Mouse (Mus musculus) embryonic facial prominence, embryonic 14.5 days (tissue): Measurements from ENCODE around the gene Fbxo11. TPM values are rescaled to one million over a fixed set of nuclear protein-coding genes. Genes with fewer than 3 reads are reported as not detected.

Experiments used
- ATAC-seq: fragments of 200-750 bp; cut with Nextera tagmentation; 2 replicates; pipeline ENCODE4 v1.8.0; 2017; ENCODE audit warnings: low read depth, moderate number of reproducible peaks, moderate TSS enrichment
- DNase-seq: peaks from one replicate; pipeline ENCODE4 v3.0.0-alpha.2; 2015; ENCODE audit warnings: low spot score
- H3K27ac ChIP-seq: fragments of 300-500 bp; sonication (generic); replicated peaks from 2 replicates; pipeline ENCODE4 v1.5.1; 2014; ENCODE audit warnings: low read depth, mild to moderate bottlenecking, low read length, moderate library complexity
- H3K27me3 ChIP-seq: fragments of 300-500 bp; sonication (generic); replicated peaks from 2 replicates; pipeline ENCODE4 v1.6.1; 2014; ENCODE audit warnings: low read length; ENCODE audit not compliant: control insufficient read depth, insufficient read depth
- H3K36me3 ChIP-seq: fragments of 300-500 bp; sonication (generic); 2 replicates; pipeline ENCODE4 v1.6.1; 2014; ENCODE audit warnings: low read length, mixed read lengths; ENCODE audit not compliant: control insufficient read depth, insufficient read depth
- H3K4me1 ChIP-seq: fragments of 300-500 bp; sonication (generic); 2 replicates; pipeline ENCODE4 v1.6.1; 2014; ENCODE audit warnings: antibody characterized with exemption, low read length; ENCODE audit not compliant: control insufficient read depth, insufficient read depth
- H3K4me2 ChIP-seq: fragments of 300-500 bp; sonication (generic); 2 replicates; pipeline ENCODE4 v1.6.1; 2014; ENCODE audit warnings: low read depth, mild to moderate bottlenecking, low read length, moderate library complexity, mixed read lengths
- H3K4me3 ChIP-seq: fragments of 300-500 bp; sonication (generic); 2 replicates; pipeline ENCODE4 v1.5.1; 2014; ENCODE audit warnings: low read depth, mild to moderate bottlenecking, low read length
- H3K9ac ChIP-seq: fragments of 300-500 bp; sonication (generic); 2 replicates; pipeline ENCODE4 v1.6.1; 2014; ENCODE audit warnings: low read depth, mild to moderate bottlenecking, low read length, moderate library complexity, mixed read lengths
- H3K9me3 ChIP-seq: fragments of 300-500 bp; sonication (generic); 2 replicates; pipeline ENCODE4 v1.6.1; 2016; ENCODE audit warnings: low read length; ENCODE audit not compliant: control insufficient read depth
- WGBS: fragments of 180-500 bp; shearing (Covaris S2); extraction: QIAGEN DNeasy Blood & Tissue Kit; methylation state at CpG from one replicate; pipeline ENCODE4 v1.1.7; 2014; 5-methylcytosine and 5-hydroxymethylcytosine counted together
- polyA plus RNA-seq: library from polyadenylated mRNA; unstranded; fragments of >200 nt; fragmentation: Nextera tagmentation; extraction: Ambion mirVana; gene quantifications from 2 replicates; pipeline ENCODE4 v1.2.1, GENCODE M21; 2014

The Fbxo11 gene
- polyA plus RNA-seq, 1 experiment from 2014 or later = 25.0 TPM

DNA sequence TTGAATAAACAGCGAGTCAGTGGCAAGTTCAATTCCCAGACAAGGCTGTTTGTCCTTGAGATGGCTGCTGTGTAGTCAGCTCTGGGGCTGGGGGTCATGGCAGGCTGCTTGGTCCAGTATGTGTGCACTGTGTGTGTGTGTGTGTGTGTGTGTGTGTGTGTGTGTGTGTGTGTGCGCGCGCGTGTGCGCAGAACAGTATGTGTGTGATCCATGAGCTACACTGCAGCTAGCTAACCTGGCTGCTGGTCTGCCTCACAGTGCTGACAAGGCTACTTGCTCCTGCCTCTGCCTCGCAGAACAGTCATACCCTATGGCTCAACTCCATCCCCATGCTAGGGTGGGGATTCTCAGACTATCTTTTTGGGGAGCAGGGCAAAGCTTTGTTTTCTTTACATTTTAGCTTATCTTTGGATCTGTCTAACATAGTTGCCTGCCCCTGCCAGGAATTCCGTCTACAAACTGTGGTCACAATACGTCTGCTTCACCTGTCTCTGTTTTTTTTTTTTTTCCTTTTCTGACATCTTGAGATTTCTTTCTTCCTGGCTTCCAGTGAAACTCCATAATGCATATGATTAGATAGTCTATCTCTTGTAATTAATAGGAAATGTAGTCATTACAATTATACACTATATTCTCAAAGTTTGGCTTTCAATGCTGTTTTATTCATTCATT lies 33.2 kb upstream of the Fbxo11 start:
- Histone ChIP-seq H3K36me3 (no peaks in the 10 kb centered on the region), H3K27me3 (no peaks in the 10 kb centered on the region), H3K9ac (no peak overlapping the region), H3K27ac (no peak overlapping the region), H3K4me1 (no peaks in the 10 kb centered on the region), H3K4me3 (no peak overlapping the region), H3K9me3 (no peaks in the 10 kb centered on the region), H3K4me2 (no peak overlapping the region)
- ATAC-seq (no peak), DNase-seq (no peak)
- WGBS = 77% methylated on average over 9 of the region's 9 CpGs

DNA sequence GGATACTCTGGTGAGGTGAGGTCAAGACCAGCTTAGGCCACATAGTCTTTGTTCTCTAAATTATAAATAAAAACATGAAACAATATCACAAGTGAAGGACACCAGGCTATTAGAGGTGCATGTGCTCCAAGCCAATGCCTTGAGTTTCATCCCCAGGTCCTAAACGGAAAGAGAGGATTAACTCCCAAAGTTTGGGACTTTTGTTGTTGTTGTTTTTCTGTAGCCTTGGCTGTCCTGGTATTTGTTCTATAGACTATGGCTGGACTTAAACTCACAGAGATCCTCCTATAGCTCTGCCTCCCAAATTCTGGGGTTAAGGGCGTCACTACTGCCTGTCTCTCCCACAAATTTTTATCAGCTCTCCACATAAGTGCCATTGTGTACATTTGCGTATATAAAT lies 32.5 kb upstream of the Fbxo11 start:
- ATAC-seq (no peak), DNase-seq (no peak)
- H3K36me3 ChIP-seq = no peaks in the 10 kb centered on the region

DNA sequence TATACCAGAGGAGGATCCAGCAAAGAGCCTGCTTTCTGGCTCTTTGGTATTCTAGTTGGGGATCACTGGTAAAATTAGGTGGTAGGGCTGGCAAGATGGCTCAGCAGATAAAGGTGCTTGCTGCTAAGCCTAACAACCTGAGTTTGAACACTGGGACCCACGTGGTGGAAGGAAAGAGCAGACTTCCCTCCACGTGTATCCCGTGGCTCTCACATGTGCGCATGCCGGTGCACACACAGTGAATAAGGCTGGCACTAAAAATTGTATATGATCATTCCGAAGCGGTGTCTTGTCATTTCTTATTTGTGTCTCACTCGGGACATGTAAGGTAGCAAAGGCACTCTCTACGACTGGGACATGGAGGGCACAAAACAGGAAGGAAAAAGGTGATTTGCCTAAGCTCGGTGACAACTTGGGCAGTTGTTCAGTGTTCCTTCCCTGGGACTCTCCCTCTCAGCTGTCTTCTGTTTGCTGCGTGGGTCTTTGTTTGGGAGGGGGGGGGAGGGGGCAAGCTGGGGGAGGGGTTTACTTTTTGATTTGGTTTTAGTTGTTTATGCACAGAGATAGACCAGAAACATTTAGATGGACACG lies 31.8 kb upstream of the Fbxo11 start:
- H3K4me2 ChIP-seq = no peak overlapping the region
- H3K9ac ChIP-seq = no peak overlapping the region
- H3K9me3 ChIP-seq = no peaks in the 10 kb centered on the region
- no peaks in the 10 kb centered on the region for H3K27me3 ChIP-seq
- H3K36me3 ChIP-seq = no peaks in the 10 kb centered on the region
- DNase-seq = no peak
- no peak for ATAC-seq
- WGBS = 82% methylated on average over 12 of the region's 12 CpGs
- no peak overlapping the region for H3K27ac ChIP-seq
- H3K4me3 ChIP-seq = no peak overlapping the region
- no peaks in the 10 kb centered on the region for H3K4me1 ChIP-seq

More for the DNA sequence above, 32.5 kb upstream of the Fbxo11 start:
- Histone ChIP-seq H3K27me3 (no peaks in the 10 kb centered on the region), H3K27ac (no peak overlapping the region), H3K4me3 (no peak overlapping the region), H3K4me1 (no peaks in the 10 kb centered on the region), H3K9me3 (no peaks in the 10 kb centered on the region), H3K4me2 (no peak overlapping the region), H3K9ac (no peak overlapping the region)
- 94% methylated on average over 3 of the region's 3 CpGs for WGBS

DNA sequence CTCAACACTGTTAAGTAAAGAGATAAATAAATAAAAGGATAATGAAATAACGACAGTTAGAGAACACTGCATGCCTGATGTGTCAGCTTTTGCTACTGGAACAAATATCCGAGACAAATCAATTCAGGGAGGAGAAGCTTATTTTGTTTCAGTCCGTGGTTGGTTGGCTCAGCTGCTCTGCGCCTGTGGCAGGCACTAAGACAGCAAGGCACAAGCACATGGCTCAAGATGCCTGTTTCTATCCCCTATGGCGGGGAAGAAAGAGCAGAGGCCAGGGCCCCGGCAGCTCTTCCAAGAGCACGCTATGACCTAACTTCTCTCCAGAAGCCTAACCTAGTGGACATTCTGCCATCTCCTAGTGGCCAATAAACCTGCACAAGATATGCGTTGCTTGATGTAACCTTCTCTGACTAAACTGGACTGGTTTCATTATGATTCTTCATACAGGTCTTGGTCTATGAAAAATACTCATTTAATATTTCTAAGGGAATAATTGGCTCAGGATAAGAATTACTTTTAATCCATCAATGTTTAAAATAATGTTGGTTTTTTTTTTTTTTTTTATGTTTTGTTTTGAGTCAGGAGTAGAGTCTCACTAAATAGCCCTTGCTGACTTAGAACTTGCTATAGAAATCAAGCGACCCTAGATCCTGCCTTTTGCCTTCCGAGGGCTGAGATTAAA lies 30.6 kb upstream of the Fbxo11 start:
- no peak overlapping the region for H3K9ac ChIP-seq
- no peak overlapping the region for H3K4me2 ChIP-seq
- DNase-seq (peak; percentile 67), ATAC-seq (0 out of 2 replicates have a peak, but pooled peaks have one; percentile 37)
- 61% methylated on average over 10 of the region's 10 CpGs for WGBS
- no peaks in the 10 kb centered on the region for H3K36me3 ChIP-seq
- no peaks in the 10 kb centered on the region for H3K4me1 ChIP-seq
- H3K4me3 ChIP-seq = no peak overlapping the region
- no peak overlapping the region for H3K27ac ChIP-seq
- H3K27me3 ChIP-seq = no peaks in the 10 kb centered on the region
- H3K9me3 ChIP-seq = no peaks in the 10 kb centered on the region

DNA sequence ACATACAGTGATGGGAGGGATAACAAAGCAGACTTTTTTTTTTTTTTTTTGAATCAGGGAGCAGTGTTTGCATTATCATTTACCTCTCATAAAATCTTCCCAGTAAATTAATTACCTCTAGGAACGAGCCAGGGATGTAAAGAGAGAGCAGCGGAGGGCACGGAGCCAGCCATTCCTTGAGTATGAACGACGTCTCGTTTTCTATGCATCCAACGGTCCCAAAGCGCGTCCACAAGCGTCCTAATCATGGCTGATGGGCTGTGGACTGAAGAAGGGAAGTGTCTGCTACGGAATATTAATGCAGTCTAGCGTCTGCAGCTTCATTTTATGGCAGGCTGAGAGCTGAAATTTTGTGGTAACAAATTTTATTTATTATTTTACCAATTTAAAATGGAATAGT lies 29.2 kb upstream of the Fbxo11 start:
- Histone ChIP-seq H3K27me3 (no peaks in the 10 kb centered on the region), H3K9ac (no peak overlapping the region), H3K9me3 (no peaks in the 10 kb centered on the region), H3K4me1 (no peaks in the 10 kb centered on the region), H3K27ac (no peak overlapping the region), H3K4me3 (no peak overlapping the region), H3K36me3 (no peaks in the 10 kb centered on the region), H3K4me2 (no peak overlapping the region)
- DNase-seq (no peak), ATAC-seq (no peak)
- 68% methylated on average over 12 of the region's 12 CpGs for WGBS

DNA sequence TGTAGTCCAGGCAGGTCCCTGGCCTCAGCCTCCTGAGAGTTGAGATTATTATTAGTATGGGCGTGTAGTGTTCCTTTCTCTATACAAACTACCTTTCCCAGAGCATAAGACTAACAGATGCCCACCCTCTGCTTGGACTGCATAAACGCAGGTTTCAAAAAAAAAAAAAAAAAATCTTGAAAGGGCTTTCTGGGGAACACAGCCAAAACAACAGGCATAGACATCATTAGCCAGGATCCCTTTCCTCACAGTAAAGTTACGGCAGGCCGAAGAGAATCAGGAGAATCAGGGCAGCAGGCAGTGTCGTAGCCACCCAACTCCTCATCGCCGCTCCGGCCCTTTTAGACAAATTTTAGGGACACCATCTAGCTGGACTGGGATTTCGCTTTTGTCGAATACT lies 28.7 kb upstream of the Fbxo11 start:
- Histone ChIP-seq H3K9me3 (no peaks in the 10 kb centered on the region), H3K4me1 (no peaks in the 10 kb centered on the region), H3K9ac (no peak overlapping the region), H3K27me3 (no peaks in the 10 kb centered on the region), H3K36me3 (no peaks in the 10 kb centered on the region), H3K4me3 (no peak overlapping the region), H3K27ac (no peak overlapping the region), H3K4me2 (no peak overlapping the region)
- ATAC-seq = no peak
- no peak for DNase-seq
- 83% methylated on average over 10 of the region's 10 CpGs for WGBS

DNA sequence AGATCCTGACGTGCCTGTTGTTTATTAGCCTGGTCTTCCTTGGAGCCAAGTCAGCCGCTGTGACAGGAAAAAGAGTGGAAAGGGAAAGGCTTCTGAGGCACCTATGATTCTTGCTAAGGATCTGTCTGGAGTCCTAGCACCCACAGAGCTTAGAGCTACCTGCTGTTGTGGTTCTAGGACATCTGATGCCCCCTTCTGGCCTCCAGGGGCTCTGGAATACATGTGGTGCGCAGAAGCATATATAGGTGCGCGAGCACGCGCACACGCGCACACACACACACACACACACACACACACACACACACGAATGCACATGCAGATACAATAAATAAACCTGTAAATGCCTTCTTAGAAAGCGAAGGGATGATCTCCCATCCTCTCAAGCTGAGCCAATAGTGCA lies 20.9 kb upstream of the Fbxo11 start:
- ATAC-seq (no peak), DNase-seq (no peak)
- Histone ChIP-seq H3K9ac (no peak overlapping the region), H3K9me3 (no peaks in the 10 kb centered on the region), H3K27me3 (no peaks in the 10 kb centered on the region), H3K36me3 (no peaks in the 10 kb centered on the region), H3K4me2 (no peak overlapping the region), H3K4me1 (no peaks in the 10 kb centered on the region), H3K4me3 (no peak overlapping the region), H3K27ac (no peak overlapping the region)
- WGBS = 94% methylated on average over 11 of the region's 11 CpGs

DNA sequence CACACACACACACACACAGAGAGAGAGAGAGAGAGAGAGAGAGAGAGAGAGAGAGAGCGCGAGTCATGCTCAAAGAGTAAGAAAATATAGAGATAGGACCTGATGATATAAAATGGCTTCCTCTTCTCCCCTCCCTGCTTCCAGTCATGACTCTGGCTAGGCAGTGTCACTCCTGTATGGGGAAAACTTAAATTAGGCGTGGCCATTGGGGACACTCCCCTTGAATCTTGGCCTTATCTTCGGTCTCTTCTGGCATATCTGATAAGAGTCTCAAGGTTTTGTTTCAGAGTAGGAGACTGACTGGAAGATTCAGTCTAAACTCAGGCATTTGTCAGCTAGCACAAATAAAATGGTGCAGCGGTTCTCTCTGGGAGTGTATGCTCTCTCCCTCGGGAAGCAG lies 16.4 kb upstream of the Fbxo11 start:
- H3K27me3 ChIP-seq = no peaks in the 10 kb centered on the region
- 86% methylated on average over 6 of the region's 6 CpGs for WGBS

More for the DNA sequence above, 16.4 kb upstream of the Fbxo11 start:
- Histone ChIP-seq H3K4me3 (no peak overlapping the region), H3K36me3 (no peaks in the 10 kb centered on the region), H3K4me1 (no peaks in the 10 kb centered on the region), H3K4me2 (no peak overlapping the region), H3K27ac (no peak overlapping the region), H3K9me3 (no peaks in the 10 kb centered on the region), H3K9ac (no peak overlapping the region)
- DNase-seq (no peak), ATAC-seq (no peak)
